Mouse (Mus musculus): ENCODE measurements around the gene Sf3b2.

Sf3b2 gene

DNA sequence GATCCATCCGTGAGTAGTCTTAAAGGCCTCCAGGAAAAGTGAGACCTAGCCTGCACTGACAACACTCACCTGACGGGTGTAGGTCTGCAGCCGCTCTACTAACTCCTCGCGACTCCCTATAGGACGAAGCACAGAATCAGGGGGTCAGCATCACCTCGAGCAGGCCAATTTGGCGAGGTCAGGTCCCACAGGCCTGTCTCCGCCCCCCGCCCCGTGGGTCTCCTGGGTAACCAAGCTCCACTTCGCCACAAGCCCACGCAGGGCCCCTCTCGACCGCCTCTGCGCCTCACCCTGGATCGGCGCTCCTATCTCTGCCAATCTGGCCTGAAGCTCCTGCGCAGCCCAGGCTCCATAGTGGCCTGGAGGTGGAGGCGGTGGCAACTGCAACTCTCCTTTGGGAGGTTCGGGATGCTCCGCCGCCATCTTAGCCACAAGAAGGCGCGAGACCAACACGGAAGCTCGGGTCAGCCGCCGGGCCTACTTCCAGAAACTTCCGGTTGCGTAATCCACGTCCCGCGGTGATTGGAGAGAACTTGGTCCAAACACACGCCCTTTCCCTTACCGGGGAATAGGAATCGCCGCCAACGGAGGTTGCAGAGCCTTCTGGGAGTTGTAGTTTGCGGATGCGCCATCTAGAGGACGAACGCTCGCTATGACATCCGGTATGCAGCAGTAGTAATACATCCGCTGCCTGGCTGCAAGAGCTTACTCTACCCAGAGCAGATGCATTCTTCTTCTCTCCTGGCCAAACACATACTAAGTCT lies at the start of gene Sf3b2:
Gene Sf3b2 (minus strand): TSS at position 484 of the 764 bp plus-strand sequence.
- DNase-seq (ENCODE audit: extremely low spot score, low spot score): peak; percentile 97

DNA sequence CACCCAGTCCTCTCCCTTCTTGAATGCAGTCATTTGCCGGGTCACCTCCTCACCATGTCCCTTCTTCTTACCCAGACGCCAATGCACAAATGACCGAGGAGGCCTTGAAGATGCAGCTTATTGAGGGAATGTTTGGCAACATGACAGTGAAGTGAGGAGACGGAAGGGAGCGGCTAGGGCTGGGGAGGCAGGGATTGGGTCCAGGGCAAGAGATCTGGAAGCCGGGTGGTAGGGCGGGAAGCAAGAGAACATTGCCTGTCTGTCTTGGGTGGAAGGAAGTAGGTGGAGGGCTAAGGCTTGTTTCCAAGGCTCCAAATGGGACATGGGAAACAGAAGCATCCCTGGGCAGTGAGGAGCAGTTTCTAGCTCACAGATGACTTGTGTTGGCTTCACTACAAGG lies 46.1 kb upstream of the Sf3b2 start:
- no peak for DNase-seq (ENCODE audit: extremely low spot score, low spot score)

DNA sequence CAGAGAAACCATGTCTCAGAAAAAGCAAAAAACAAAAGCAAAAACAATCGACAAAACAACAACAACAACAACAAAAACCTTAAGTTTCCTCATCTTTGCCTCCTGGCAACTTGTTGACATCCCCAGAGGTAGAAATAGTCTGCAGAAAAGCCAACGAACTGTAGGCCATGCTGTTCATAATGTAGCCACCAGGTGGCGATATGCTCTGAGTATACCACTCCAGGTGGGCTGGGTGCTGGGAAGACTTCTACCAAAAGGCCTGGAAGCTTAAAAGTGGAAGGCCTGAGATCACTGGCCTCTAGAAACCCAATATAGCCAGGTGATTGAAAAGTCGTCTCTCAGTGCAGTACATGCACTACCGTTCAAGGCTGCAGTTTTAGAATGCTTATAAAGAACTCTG lies 42.7 kb upstream of the Sf3b2 start:
- DNase-seq (ENCODE audit: extremely low spot score, low spot score): peak; percentile 72

DNA sequence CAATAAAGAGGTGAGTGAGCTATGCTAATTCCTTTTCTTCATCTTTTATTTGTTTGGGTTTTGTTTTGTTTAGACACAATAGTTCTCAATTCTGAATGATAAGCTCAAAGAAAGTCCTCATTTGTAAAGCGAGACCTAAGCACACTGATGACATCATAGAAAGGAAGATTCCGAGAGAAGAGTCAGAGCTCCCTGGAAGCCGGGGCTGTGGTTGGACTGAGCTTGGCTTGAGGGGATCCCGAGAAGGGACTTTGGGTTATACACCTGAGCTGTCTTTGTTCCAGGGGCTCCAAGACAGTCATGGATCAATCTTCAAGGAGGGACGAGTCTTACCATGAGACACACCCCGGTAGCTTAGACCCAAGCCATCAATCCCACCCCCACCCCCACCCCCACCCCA lies 40.2 kb upstream of the Sf3b2 start, which contains the start of gene Catsper1:
Gene Catsper1 (plus strand): TSS at position 301 of the 400 bp plus-strand sequence.
- DNase-seq (ENCODE audit: extremely low spot score, low spot score): no peak

DNA sequence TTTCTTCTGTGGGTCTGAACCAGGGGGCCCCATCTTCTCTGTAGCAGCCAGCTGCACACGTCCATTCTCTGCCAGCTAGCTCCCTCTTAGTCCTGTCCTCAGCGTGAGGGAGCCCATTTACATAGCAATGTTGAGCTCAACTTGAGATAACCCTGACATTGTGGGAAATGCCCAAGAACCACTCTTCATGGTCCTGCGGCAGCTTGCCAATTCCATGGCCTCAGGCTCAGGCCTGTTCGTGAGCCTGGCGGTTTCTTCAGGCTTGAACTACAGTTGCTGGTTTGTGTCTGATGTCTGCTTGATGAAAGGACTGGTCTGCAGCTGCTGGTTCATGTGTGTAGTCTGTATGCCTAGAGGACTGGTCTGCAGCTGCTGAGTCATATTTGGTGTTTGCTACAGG lies 39.5 kb upstream of the Sf3b2 start:
- DNase-seq (ENCODE audit: extremely low spot score, low spot score): no peak

DNA sequence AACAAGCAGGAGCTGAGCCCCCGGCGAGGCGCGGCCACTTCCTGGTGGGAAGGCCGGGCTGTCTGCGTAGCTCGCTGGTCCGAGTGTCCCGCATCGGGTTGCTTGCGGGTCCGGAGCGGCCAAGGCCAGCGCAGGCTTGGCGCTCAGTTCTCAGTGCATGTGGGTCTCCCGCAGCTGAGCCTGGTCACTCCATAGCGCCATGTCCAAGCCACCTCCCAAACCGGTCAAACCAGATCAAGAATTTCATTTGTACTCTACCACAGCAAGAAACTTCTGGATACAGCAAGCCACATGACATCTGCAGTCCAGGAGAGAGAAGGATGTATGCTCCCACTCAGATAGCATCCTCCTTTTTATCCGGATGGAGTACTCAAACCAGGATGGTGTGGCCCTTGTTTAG lies 32.7 kb upstream of the Sf3b2 start:
- no peak for DNase-seq (ENCODE audit: extremely low spot score, low spot score)

DNA sequence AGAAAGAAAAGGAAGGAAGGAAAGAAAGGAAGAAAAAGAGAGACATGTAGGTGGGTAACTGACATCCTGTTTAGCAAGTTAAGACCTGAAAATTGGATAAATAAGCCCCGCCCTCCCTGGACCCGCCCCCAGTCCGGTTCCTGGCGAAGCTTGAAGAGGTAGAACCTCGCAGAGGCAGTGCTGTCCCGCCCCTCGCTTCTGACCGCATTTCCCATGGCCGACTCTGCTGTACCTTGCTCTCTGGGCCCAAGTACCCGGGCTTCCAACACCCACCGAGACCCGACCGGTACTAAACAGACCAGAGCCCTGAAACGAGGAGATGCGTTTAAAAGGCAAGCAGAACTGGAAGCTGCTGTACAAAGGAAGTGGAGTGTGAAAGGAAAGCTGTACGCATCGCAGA lies 28.5 kb upstream of the Sf3b2 start:
- no peak for DNase-seq (ENCODE audit: extremely low spot score, low spot score)

DNA sequence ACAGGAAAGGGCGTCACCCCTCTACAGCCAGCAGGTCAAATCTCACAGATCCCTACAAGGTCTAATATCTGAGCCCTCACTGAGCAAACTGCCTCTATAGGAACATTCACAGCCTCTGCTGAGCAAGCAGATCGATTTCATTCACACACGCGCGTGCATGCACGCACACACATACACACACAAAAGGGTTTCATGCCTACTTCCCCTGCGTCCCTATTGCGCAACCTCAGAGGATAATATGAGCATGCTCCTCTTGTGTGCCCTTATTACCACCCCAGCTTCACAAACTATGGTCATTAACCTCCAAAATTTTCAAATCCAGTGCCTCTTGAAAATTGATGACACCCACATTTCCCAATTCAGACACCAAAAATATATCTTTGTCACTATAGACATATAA lies 17.9 kb upstream of the Sf3b2 start:
- DNase-seq (ENCODE audit: extremely low spot score, low spot score): no peak

DNA sequence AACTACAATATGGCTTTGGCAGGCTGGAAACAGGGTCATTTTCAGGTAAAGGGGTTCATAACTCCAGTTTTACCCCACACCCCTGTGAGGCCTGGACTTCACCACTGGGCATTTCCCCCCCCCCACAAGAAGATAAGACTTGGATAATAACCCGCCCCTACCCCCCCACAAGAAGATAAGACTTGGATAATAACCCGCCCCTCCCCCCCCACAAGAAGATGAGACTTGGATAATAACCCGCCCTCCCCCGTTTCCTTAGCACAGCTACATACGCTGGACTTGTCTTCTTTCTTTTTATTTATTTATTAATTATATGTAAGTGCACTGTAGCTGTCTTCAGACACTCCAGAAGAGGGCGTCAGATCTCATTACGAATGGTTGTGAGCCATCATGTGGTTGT lies 13.8 kb upstream of the Sf3b2 start:
- no peak for DNase-seq (ENCODE audit: extremely low spot score, low spot score)

DNA sequence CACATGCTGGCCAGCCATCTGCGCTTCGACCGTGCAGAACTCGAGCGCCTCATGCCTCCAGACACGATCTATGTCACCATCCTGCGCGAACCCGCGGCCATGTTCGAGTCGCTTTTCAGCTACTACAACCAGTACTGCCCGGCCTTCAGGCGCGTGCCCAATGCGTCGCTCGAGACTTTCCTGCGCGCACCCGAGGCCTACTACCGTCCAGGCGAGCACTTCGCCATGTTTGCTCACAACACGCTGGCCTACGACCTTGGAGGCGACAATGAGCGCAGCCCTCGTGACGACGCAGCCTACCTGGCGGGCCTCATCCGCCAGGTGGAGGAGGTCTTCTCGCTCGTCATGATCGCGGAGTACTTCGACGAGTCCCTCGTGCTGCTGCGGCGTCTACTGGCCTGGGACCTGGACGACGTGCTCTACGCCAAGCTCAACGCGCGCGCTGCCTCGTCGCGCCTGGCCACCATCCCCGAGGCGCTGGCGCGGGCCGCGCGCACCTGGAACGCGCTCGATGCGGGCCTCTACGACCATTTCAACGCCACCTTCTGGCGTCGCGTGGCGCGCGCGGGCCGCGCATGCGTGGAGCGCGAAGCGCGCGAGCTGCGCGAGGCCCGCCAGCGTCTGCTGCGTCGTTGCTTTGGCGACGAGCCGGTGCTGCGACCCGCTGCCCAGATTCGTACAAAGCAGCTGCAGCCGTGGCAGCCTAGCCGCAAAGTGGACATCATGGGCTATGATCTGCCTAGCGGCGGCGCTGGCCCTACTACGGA lies 11.9 kb upstream of the Sf3b2 start:
- peak; percentile 29 for DNase-seq (ENCODE audit: extremely low spot score, low spot score)

DNA sequence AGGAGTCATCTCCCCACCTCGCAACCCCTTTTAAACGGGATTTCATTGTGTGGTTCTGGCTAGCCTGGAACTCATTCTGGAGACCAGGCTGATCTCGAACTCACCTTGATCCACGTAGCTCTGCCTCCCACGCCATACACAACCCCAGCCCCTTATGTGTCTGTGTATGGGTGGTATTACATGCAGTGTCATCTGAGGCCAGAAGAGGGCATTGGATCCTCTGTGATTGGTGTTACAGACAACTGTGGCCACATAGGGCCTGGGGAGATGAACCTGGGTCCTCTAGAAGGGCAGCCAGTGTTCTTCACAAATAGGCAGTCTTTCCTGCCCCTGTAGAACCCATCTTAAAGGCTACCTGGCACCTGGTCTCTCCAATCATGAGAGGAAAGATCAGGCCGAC lies 11.0 kb upstream of the Sf3b2 start:
- no peak for DNase-seq (ENCODE audit: extremely low spot score, low spot score)

DNA sequence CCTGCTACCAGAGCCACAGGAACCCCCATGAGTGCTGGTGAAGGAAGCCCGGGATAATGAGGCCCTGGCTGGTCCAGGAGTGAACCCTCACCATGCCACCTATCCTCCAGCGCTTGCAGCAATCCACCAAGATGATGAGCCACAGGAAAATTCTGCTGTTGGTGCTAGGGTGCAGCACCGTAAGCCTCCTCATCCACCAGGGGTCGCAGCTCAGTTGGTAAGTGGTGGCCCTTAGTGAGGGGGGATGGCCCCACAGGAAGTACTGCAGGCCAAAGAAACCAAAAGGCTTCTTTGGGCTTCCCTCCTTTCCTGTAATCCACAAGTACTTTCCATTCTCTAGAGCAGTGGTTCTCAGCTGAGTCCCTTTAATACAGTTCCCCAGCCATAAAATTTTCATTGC lies 7.2 kb upstream of the Sf3b2 start:
- DNase-seq (ENCODE audit: extremely low spot score, low spot score): peak; percentile 39

DNA sequence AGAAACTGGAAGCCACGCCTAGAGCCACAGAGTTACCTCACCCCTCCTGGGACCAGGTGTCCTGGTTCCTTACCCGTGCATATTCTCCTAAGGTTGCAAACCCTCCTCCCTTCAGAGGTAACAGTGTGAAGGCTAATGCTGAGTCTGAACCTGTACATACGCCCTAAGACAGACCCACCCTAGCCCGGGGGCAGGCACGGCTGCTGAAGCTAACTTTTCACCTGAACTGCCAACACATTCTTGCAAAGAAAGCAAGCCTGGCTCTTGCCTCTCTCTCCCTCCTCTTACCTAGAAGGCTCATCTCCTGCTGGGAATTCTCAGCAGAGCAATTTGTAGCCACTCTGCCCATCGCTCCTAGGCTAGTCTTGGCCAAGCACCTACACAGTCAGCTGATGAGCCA lies 5.3 kb upstream of the Sf3b2 start:
- DNase-seq (ENCODE audit: extremely low spot score, low spot score): no peak

DNA sequence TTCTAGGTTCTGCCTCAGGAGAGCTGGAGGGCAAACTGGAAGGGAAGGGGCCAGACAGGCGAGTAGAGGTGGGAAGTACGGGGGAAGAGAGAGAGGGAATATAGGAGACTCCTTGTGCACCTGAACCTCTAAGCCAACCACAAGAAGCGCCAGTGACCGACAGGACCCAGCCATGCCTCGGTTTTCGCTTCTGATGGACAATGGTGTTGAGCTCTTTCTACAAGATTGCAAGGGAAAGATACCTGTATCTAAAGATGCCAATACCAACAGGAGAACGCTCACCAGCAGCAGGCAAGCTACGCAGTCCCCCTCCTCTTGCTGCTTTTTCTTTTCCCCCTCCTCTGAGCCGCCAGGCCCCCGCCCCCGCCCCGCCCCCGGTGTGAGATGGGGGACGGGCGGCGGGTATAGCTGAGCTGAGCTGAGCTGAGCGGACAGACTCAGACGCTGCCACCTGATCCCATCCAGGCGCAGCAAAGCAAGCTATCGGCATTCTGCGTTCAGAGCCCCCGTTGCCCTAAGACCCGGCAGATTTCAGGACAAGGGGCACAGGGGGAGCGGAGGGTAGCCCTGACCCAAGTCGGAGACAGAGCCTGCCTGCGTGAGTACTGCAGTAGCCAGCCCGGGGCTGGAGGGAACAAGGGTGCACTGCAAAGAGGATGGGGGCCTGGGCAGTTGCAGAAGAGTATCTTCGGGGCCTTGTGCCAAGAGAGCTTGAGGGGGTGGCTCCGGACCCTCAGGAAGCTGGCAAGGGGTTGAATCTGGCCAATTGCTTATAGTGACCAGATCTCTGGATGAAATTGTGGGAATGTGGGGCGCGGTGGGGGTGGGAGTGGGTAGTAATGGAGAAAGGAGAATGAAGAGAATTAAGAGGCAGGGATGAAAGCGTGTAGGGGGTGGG lies 2.9 kb upstream of the Sf3b2 start, which contains the start of gene Gal3st3:
Gene Gal3st3 (plus strand): TSS at position 429 of the 898 bp plus-strand sequence.
- peak; percentile 62 for DNase-seq (ENCODE audit: extremely low spot score, low spot score)

DNA sequence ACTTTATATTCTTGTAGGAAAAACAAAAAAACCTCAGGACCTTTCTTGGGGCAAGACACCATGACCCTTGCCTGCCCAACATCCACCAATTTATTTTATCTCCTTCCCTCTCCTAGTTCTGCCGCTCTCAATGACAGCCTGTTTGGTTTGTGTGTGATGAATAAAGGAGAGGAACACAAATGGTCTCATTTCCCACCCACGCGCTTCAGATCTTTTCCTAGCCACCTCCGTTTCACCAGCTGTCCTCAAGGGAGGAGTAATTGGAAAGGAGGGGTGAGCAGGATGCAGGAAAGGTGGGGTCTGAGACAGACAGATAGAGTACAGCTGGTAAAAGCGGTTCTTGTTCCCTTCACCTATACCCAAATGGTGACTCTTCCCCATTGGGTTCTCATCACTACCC lies 1.4 kb upstream of the Sf3b2 start:
- no peak for DNase-seq (ENCODE audit: extremely low spot score, low spot score)

DNA sequence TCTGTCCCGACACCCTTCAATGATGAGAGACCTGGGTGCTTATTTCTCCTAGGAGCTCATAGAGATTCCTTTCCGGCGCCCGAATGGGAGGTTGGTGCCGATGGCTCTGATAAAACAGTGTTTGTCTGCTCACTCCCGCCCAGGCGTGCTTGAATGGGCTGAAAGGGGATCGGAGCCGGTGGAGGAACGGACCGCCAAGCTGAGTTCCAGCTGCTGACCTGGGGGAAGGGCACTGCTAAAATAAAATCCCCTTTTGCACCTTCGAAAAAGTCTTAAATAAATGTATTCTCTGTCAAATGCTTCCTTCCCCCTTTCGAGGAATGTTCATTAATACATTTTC lies 451 bp upstream of the Sf3b2 start:
- no peak for DNase-seq (ENCODE audit: extremely low spot score, low spot score)

DNA sequence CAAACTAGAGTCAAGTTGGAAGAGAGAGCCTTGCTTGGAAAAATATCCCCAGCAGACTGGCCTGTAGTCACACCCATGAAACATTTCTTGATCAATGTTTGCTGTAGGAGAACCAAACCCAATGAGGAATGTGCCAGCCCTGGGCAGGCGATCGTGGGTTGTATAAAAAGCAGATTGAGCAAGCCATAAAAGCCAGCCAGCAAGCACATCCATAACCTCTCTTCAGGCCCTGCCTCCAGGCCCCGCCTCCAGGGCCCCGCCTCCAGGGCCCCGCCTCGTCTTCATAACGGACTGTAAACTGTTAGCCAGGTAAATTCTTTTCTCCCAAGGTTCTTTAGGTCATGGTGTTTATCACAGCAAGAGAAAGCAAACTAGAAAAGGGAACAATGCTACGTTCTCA lies 16.9 kb downstream of the Sf3b2 start:
- no peak for DNase-seq (ENCODE audit: extremely low spot score, low spot score)

DNA sequence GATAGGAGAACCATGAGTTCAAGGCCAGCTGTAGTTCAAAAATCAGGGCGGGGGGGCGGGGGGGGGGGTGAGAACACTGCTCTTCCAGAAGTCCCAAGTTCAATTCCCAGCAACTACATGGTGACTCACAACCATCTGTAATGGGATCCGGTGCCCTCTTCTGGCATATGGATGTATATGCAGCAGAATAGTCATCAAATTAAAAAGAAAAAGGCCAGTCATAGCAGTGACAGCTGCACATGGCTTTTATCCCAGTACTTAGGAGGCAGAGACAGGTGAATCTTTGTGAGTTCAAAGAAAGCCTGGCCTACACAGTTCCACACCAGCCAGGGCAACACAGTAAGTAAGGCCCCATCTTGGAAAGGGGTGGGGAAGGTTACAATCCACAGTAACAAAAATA lies 18.1 kb downstream of the Sf3b2 start:
- peak; percentile 12 for DNase-seq (ENCODE audit: extremely low spot score, low spot score)

DNA sequence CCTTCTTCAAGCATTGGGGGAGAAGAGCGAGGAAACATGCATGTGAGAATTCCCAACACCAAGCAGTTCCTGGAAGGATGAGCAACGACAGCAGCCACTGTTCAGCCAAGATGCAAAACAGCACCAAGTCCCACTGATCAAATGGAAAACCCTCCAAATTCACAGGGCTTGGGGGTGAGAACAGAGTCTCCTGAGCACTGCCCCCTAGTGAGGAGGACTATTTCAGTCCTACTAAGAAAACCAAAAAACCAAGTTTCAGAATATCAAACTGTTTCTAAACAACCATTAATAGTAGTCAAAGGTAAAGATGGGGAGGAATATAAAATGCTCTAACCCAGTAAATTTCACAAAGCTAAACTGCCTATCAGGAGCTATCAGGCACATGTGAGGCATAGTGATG lies 18.7 kb downstream of the Sf3b2 start:
- DNase-seq (ENCODE audit: extremely low spot score, low spot score): no peak

DNA sequence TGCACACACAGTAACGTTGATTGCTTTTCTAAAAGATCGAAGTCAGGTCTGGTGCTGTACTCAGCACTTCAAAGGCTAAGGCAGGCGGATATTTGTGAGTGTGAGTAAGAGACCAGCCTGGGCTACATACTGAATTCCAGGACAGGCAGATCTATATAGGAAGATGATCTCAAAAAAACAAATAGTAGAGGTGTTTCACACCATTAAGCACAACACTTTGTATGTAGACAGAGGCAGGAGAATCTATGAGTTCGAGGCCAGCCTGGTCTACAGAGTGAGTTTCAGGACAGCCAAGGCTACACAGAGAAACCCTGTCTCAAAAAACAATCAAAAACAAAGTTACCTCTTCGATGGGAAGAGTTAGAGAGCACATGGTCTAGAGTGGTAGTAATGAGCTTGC lies 19.5 kb downstream of the Sf3b2 start:
- no peak for DNase-seq (ENCODE audit: extremely low spot score, low spot score)

DNA sequence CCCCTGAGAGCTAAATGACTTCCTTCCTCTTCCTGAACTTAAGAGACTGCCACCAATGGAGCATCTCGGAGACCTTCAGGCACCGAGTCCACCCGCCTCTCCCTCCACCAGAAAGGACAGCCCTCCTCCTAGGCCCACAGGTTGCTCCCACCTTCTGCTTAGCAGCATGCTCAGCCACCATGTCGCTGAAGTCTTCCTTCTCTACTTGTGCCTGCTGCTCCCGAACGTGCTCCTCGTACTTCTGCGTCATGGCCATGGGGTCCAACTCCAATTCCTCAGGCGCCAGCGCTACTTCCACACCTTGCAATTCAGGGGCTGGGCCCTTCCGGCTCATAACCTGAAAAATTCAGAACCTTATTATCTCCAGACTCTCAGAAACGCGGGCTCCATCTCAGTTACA lies 20.6 kb downstream of the Sf3b2 start:
- no peak for DNase-seq (ENCODE audit: extremely low spot score, low spot score)

DNA sequence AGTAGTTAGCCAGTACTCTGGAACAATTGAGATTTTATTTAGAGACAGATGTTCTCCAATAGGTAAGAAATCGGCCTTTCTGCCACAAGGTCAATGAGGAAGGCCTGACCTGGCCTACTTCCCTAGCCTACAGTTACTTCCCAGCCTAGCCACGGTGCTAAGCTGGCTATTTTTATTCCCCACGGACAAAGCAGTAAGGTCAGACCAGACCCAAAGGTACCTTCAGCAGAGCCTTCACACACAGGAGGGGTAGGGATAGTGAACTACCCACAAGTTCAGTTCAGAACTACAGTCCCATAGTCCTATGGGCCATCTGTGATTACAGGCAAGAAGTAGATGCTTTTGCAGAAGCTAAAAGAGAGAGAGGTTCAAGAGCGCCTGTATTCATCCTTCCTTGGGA lies 21.3 kb downstream of the Sf3b2 start:
- no peak for DNase-seq (ENCODE audit: extremely low spot score, low spot score)
